ENCODE assay signal across 27 mouse cellular contexts in the genomic region with DNA sequence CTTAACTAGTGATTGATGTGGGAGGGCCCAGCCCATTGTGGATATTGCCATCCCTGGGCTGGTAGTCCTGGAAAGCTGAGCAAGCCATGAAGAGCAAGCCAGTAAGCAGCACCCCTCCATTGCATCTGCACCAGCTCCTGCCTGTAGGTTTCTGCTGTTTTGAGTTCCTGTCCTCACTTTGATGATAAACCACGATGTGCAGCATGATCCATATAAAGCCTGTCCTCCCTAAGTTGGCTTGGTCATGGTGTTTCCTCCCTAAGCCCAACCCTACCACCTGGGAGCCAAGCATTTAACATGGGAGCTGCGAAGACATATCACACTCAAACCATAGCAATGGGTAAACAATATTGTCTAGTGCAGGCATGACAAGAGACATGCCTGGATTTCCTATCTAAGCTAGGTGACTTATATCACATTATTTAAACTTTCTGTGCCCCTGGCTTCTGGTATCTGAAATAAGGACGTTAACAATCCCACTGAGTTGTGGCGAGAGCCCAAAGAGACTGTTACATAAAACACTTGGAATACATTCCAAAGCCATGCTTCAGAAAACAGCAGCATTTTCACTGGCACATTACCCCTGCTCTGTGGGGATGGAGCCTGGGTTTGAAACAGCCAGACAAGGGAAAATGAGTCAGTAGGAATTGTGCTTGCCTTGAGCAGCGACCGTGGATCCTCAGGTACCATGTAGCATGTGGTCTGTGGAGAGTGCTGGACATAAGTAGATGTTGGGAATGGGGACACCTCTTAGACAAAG. TPM values are rescaled to one million over a fixed set of nuclear protein-coding genes. Genes with fewer than 3 reads are reported as not detected.
A peak's percentile ranks its signal among the peaks of the same experiment; 100 is the strongest.
DNase-seq lines count a peak whose midpoint lies in the region; TF ChIP-seq lines count a peak whose summit lies in the region.
"Had no signal": no experiment of that assay in that cellular context is flagged by ENCODE, and none has a peak within 500 bp of the region (broad histone marks: within the 10 kb centered on the region; RNA-seq: fewer than 3 reads in every experiment).

No protein-coding gene starts in this region.

- intact Hi-C loops in left cerebral cortex, adult 2 months (cut with DNase I) = loop anchor here (5.0 kb wide), 1 partner anchor 154 kb away; no protein-coding TSS in a partner anchor
- intact Hi-C loops in left cerebral cortex, postnatal 36 days (cut with DNase I) = loop anchor here (5.0 kb wide), 1 partner anchor 64 kb away; no protein-coding TSS in a partner anchor

- no peak overlapping the region for H3K4me3 ChIP-seq in left cerebral cortex, adult 2 months
- H3K4me3 ChIP-seq in bone marrow, adult 2 months (replicated peaks; ENCODE audit: control insufficient read depth, low read depth, low read length) = no peak overlapping the region
- H3K4me3 ChIP-seq: embryonic facial prominence, embryonic 10.5 days; embryonic facial prominence, embryonic 15.5 days; forebrain, embryonic 13.5 days; heart, embryonic 13.5 days; hindbrain, embryonic 15.5 days; liver, embryonic 15.5 days; lung, embryonic 15.5 days; myocyte; neural tube, embryonic 13.5 days; stomach, embryonic 15.5 days had no signal

- H3K27ac ChIP-seq in left cerebral cortex, adult 2 months = peak overlapping the region; percentile 86
- 0 out of 2 replicates have a peak overlapping the region, but pooled peaks have one; percentile 20 for H3K27ac ChIP-seq in bone marrow, adult 2 months (ENCODE audit: control insufficient read depth, insufficient read depth, low read depth, low read length, poor library complexity)
- H3K27ac ChIP-seq: embryonic facial prominence, embryonic 10.5 days; embryonic facial prominence, embryonic 15.5 days; forebrain, embryonic 13.5 days; heart, embryonic 13.5 days; hindbrain, embryonic 15.5 days; liver, embryonic 15.5 days; lung, embryonic 15.5 days; macrophage; neural tube, embryonic 13.5 days; stomach, embryonic 15.5 days had no signal

- no peak for TF ChIP-seq CTCF in left cerebral cortex, adult 2 months (IDR thresholded peaks at IDR 0.05)
- no peak for TF ChIP-seq CTCF in bone marrow, adult 2 months (IDR thresholded peaks at IDR 0.05; ENCODE audit: control insufficient read depth, insufficient read depth, low read length)

- DNase-seq in left cerebral cortex, adult 2 months (ENCODE audit: extremely low spot score in 1 of 2, low spot score in 2 of 2) = no peak
- DNase-seq in left cerebral cortex, postnatal 36 days (ENCODE audit: low spot score in 2 of 2) = no peak
- DNase-seq in right cerebral cortex, adult 18-20 months = peak; percentile 42
- no peak for DNase-seq in right cerebral cortex, postnatal 10 days (ENCODE audit: low spot score in 2 of 2)
- DNase-seq in embryo, embryonic 10.5 days (ENCODE audit: low spot score) = no peak
- DNase-seq: adrenal gland, postnatal 14 days; cerebellum, adult 18-20 months; cerebellum, postnatal 10 days; gastrocnemius, postnatal 36 days; heart, postnatal 10 days; kidney, adult 2 months; kidney, postnatal 36 days; layer of hippocampus, postnatal 36 days; liver; right cerebral cortex, postnatal 25 days had no signal

- peaks cover 5% of the 10 kb centered on the region for H3K4me1 ChIP-seq in bone marrow, adult 2 months (ENCODE audit: control insufficient read depth, insufficient read depth, low read length)
- H3K4me1 ChIP-seq: embryonic facial prominence, embryonic 15.5 days; hindbrain, embryonic 15.5 days; liver, embryonic 15.5 days; neural tube, embryonic 13.5 days; stomach, embryonic 15.5 days had no signal

- 79% methylated on average over 6 of the region's 6 CpGs for WGBS in bone marrow, adult 2 months

- TF ChIP-seq POLR2A in bone marrow, adult 2 months (IDR thresholded peaks at IDR 0.05; ENCODE audit: borderline replicate concordance, control insufficient read depth, low read depth, low read length) = no peak

RNA-seq across cellular contexts. Expression of a gene that starts 41.6 kb away (rescaled TPM):
- 10 to 100 TPM; 63.2 to 64.6 TPM for total RNA-seq in left cerebral cortex, adult 2 months (2021)
- total RNA-seq in left cerebral cortex, postnatal 36 days (2021) = 10 to 100 TPM; 45.5 to 63.6 TPM
- 9.2 and 27.6 TPM in 2 replicates for polyA plus RNA-seq in bone marrow, adult 2 months (2011; ENCODE audit: insufficient read depth, insufficient read length, low replicate concordance, missing spikeins)
